Mouse (Mus musculus): ENCODE measurements around the gene Iglon5. TPM values are rescaled to one million over a fixed set of nuclear protein-coding genes. Genes with fewer than 3 reads are reported as not detected.

Iglon5 gene
- polyA plus RNA-seq, 3 experiments from 2014 or later: 0.15 to 0.36 TPM; not detected in 1

- peak; percentile 54 for ATAC-seq
These were observed 65.8 kb downstream of the Iglon5 start for GRCm38 (mm10) chr7:43423991-43424625.

- peak; percentile 93 for ATAC-seq
These were observed 66.8 kb downstream of the Iglon5 start for GRCm38 (mm10) chr7:43422995-43423617.

Other genes with a start within 250 kb of the Iglon5 start
- gene Zfp715, start 176.8 kb downstream of the Iglon5 start, polyA plus RNA-seq (2017; shearing (Covaris generic)): 10 to 100 TPM; 14.9 to 19.1 (median 18.7) TPM
- not detected for gene Siglecf, start 138.7 kb downstream of the Iglon5 start, polyA plus RNA-seq (2017; shearing (Covaris generic))
- gene Siglecg, start 81.9 kb downstream of the Iglon5 start, polyA plus RNA-seq (2017; shearing (Covaris generic)): 1 to 10 TPM in 2 of 3 experiments, not detected in 1; 1.5 to 2.0 TPM
- gene Lim2, start 62.4 kb downstream of the Iglon5 start, polyA plus RNA-seq (2017; shearing (Covaris generic)): not detected
- gene Nkg7, start 53.0 kb downstream of the Iglon5 start, polyA plus RNA-seq (2017; shearing (Covaris generic)): 1,000 to 10,000 TPM in 1 of 3 experiments, 100 to 1,000 TPM in 2; 132 to 2,523 (median 190) TPM
- under 1 TPM in 1 of 3 experiments, not detected in 2; 0.80 TPM for gene Cldnd2, start 49.3 kb downstream of the Iglon5 start, polyA plus RNA-seq (2017; shearing (Covaris generic))
- 100 to 1,000 TPM; 173 to 290 (median 214) TPM for gene Etfb, start 46.0 kb downstream of the Iglon5 start, polyA plus RNA-seq (2017; shearing (Covaris generic))
- not detected for gene Gm45233, start 45.9 kb downstream of the Iglon5 start, polyA plus RNA-seq (2017; shearing (Covaris generic))
- gene Vsig10l, start 26.9 kb downstream of the Iglon5 start, polyA plus RNA-seq (2017; shearing (Covaris generic)): 1 to 10 TPM; 2.4 to 6.8 (median 2.9) TPM
- gene 4931406B18Rik, start 15.9 kb upstream of the Iglon5 start, polyA plus RNA-seq (2017; shearing (Covaris generic)): not detected
- gene Cd33, start 54.4 kb upstream of the Iglon5 start, polyA plus RNA-seq (2017; shearing (Covaris generic)): under 1 TPM in 1 of 3 experiments, not detected in 2; 0.39 TPM
- 1 to 10 TPM; 2.8 to 4.3 (median 3.3) TPM for gene Zfp658, start 72.2 kb upstream of the Iglon5 start, polyA plus RNA-seq (2017; shearing (Covaris generic))
- 10 to 100 TPM; 10.7 to 11.7 (median 11.7) TPM for gene Zfp719, start 89.5 kb upstream of the Iglon5 start, polyA plus RNA-seq (2017; shearing (Covaris generic))
- gene Zfp819, start 117.1 kb upstream of the Iglon5 start, polyA plus RNA-seq (2017; shearing (Covaris generic)): not detected
- gene Ceacam18, start 144.6 kb upstream of the Iglon5 start, polyA plus RNA-seq (2017; shearing (Covaris generic)): not detected
- gene Siglece, start 170.1 kb upstream of the Iglon5 start, polyA plus RNA-seq (2017; shearing (Covaris generic)): under 1 TPM; 0.45 to 0.78 (median 0.51) TPM
- 1 to 10 TPM; 1.1 to 2.0 (median 1.3) TPM for gene Ctu1, start 181.9 kb upstream of the Iglon5 start, polyA plus RNA-seq (2017; shearing (Covaris generic))
- not detected for gene Klk14, start 200.3 kb upstream of the Iglon5 start, polyA plus RNA-seq (2017; shearing (Covaris generic))
- under 1 TPM in 1 of 3 experiments, not detected in 2; 0.38 TPM for gene Klk13, start 222.5 kb upstream of the Iglon5 start, polyA plus RNA-seq (2017; shearing (Covaris generic))